Mouse (Mus musculus): ENCODE measurements around the gene Fbxo8. TPM values are rescaled to one million over a fixed set of nuclear protein-coding genes. Genes with fewer than 3 reads are reported as not detected.

Fbxo8 gene
- total and polyA plus RNA-seq, 3 experiments, result 14.8 to 47.0 (median 28.1) TPM

- no peak for DNase-seq (ENCODE audit: extremely low read depth)
- no peaks in the 10 kb centered on the region for H3K9me3 ChIP-seq (replicated peaks; ENCODE audit: low read length)
- TF ChIP-seq JUND (conservative IDR thresholded peaks at IDR 0.05; ENCODE audit: low read depth, low read length) (no peak), MAFK (IDR thresholded peaks at IDR 0.05; ENCODE audit: insufficient replicate concordance, low read length) (no peak), PAX5 (IDR thresholded peaks at IDR 0.05; ENCODE audit: low read length) (no peak), CHD2 (IDR thresholded peaks at IDR 0.05; ENCODE audit: low read length) (no peak), NELFE (IDR thresholded peaks at IDR 0.05; ENCODE audit: low read depth, low read length) (no peak), EP300 (IDR thresholded peaks at IDR 0.05; ENCODE audit: low read length) (no peak), E2F4 (IDR thresholded peaks at IDR 0.05; ENCODE audit: insufficient replicate concordance, low read depth, low read length) (no peak), TCF12 (IDR thresholded peaks at IDR 0.05; ENCODE audit: low read depth, low read length) (no peak), MAX (IDR thresholded peaks at IDR 0.05; ENCODE audit: low read length) (no peak)
- dilution Hi-C loops (cut with MboI; ENCODE audit: extremely low pct_ligation_motif_present, extremely low pct_unique_long_range_greater_than_20kb, low sequenced_read_pairs), result no loop called here
- H3K27me3 ChIP-seq (replicated peaks), result no peaks in the 10 kb centered on the region
- H3K9ac ChIP-seq (ENCODE audit: insufficient read depth, low read depth), result no peak overlapping the region
- H3K4me2 ChIP-seq (ENCODE audit: insufficient read depth, low read depth, poor library complexity, severe bottlenecking), result no peak overlapping the region
- H3K36me3 ChIP-seq (replicated peaks in 1 of 2; ENCODE audit: control insufficient read depth in 1 of 2, insufficient read depth in 1 of 2, low read length in 1 of 2), result peaks cover 0 to 20% of the 10 kb centered on the region in 2 experiments
- no peaks in the 10 kb centered on the region for H3K79me2 ChIP-seq (replicated peaks; ENCODE audit: control insufficient read depth, extremely low read depth, insufficient read depth, poor library complexity, severe bottlenecking)
- in situ Hi-C loops (cut with MboI; ENCODE audit: low pct_ligation_motif_present, low pct_unique_long_range_greater_than_20kb, low sequenced_read_pairs), result no loop called here
- H3K4me3 ChIP-seq (replicated peaks in 1 of 3; ENCODE audit: low read depth in 2 of 3, low read length in 2 of 3, poor library complexity in 1 of 3), result no peak overlapping the region
- H3K4me1 ChIP-seq (ENCODE audit: control insufficient read depth in 1 of 2, insufficient read depth in 2 of 2), result no peaks in the 10 kb centered on the region
- H3K27ac ChIP-seq (ENCODE audit: insufficient read depth, low read depth), result no peak overlapping the region
Measured at GRCm38 (mm10) chr8:56591502-56591901, 40.6 kb downstream of the Fbxo8 start.

- peak overlapping the region; percentile 61 for H3K4me2 ChIP-seq (ENCODE audit: insufficient read depth, low read depth, poor library complexity, severe bottlenecking)
- DNase-seq (ENCODE audit: extremely low read depth), result no peak
- no peaks in the 10 kb centered on the region for H3K27me3 ChIP-seq (replicated peaks)
- TF ChIP-seq IRF4 (IDR thresholded peaks at IDR 0.05; ENCODE audit: low read depth, low read length), result peak; percentile 76
- TF ChIP-seq JUN (IDR thresholded peaks at IDR 0.05; ENCODE audit: insufficient read depth, low read depth, low read length), result peak; percentile 24; the same call in 1 of the 2 replicates
- no peak for TF ChIP-seq UBTF (IDR thresholded peaks at IDR 0.05; ENCODE audit: low read depth, low read length)
- TF ChIP-seq KAT2A (IDR thresholded peaks at IDR 0.05; ENCODE audit: insufficient replicate concordance, low read length), result no peak
- TF ChIP-seq ZNF384 (IDR thresholded peaks at IDR 0.05; ENCODE audit: low read depth, low read length), result no peak
- peak; percentile 53; the same call in 1 of the 2 replicates for TF ChIP-seq JUND (conservative IDR thresholded peaks at IDR 0.05; ENCODE audit: low read depth, low read length)
- peak; percentile 49; the same call in 1 of the 2 replicates for TF ChIP-seq EP300 (IDR thresholded peaks at IDR 0.05; ENCODE audit: low read length)
- no peak for TF ChIP-seq CHD2 (IDR thresholded peaks at IDR 0.05; ENCODE audit: low read length)
- TF ChIP-seq MAZ (IDR thresholded peaks at IDR 0.05; ENCODE audit: low read depth, low read length), result 0 out of 2 replicates have a peak, but pooled peaks have one; percentile 25
- dilution Hi-C loops (cut with MboI; ENCODE audit: extremely low pct_ligation_motif_present, extremely low pct_unique_long_range_greater_than_20kb, low sequenced_read_pairs), result no loop called here
- no peaks in the 10 kb centered on the region for H3K9me3 ChIP-seq (replicated peaks; ENCODE audit: low read length)
- no peak overlapping the region for H3K9ac ChIP-seq (ENCODE audit: insufficient read depth, low read depth)
- H3K4me3 ChIP-seq (replicated peaks in 1 of 3; ENCODE audit: low read depth in 2 of 3, low read length in 2 of 3, poor library complexity in 1 of 3), result no peak overlapping the region
- H3K36me3 ChIP-seq (replicated peaks in 1 of 2; ENCODE audit: control insufficient read depth in 1 of 2, insufficient read depth in 1 of 2, low read length in 1 of 2), result no peaks in the 10 kb centered on the region
- H3K79me2 ChIP-seq (replicated peaks; ENCODE audit: control insufficient read depth, extremely low read depth, insufficient read depth, poor library complexity, severe bottlenecking), result no peaks in the 10 kb centered on the region
- peaks cover 0 to 3% of the 10 kb centered on the region in 2 experiments; a peak in 1 of 4 replicates for H3K4me1 ChIP-seq (ENCODE audit: control insufficient read depth in 1 of 2, insufficient read depth in 2 of 2)
- H3K27ac ChIP-seq (ENCODE audit: insufficient read depth, low read depth), result no peak overlapping the region
- in situ Hi-C loops (cut with MboI; ENCODE audit: low pct_ligation_motif_present, low pct_unique_long_range_greater_than_20kb, low sequenced_read_pairs), result loop anchor here (5.0 kb wide), 1 partner anchor 64 kb away; no protein-coding TSS in a partner anchor
Measured at GRCm38 (mm10) chr8:56606481-56606880, 55.6 kb downstream of the Fbxo8 start.
